In genomic region chr15:100116325-100116724, GRCm38 (mm10) we compare ENCODE assay signal across 17 mouse cellular contexts.
"Had no signal": no experiment of that assay in that cellular context is flagged by ENCODE, and none has a peak within 500 bp of the region (broad histone marks: within the 10 kb centered on the region; RNA-seq: fewer than 3 reads in every experiment).

No protein-coding gene starts in this region.

- H3K9me3 ChIP-seq: neural tube, embryonic 12.5 days; neural tube, embryonic 13.5 days; neural tube, embryonic 15.5 days; stomach, embryonic 15.5 days had no signal

- H3K4me3 ChIP-seq: neural tube, embryonic 12.5 days; neural tube, embryonic 13.5 days; neural tube, embryonic 15.5 days; stomach, embryonic 15.5 days had no signal

- H3K27me3 ChIP-seq: neural tube, embryonic 12.5 days; neural tube, embryonic 13.5 days; neural tube, embryonic 15.5 days; stomach, embryonic 15.5 days had no signal

- H3K27ac ChIP-seq: neural tube, embryonic 12.5 days; neural tube, embryonic 13.5 days; neural tube, embryonic 15.5 days; stomach, embryonic 15.5 days; stomach, postnatal 0 days had no signal

- H3K9ac ChIP-seq: neural tube, embryonic 12.5 days; neural tube, embryonic 13.5 days; neural tube, embryonic 15.5 days; stomach, embryonic 15.5 days had no signal

- H3K4me2 ChIP-seq: neural tube, embryonic 12.5 days; neural tube, embryonic 13.5 days; neural tube, embryonic 15.5 days; stomach, embryonic 15.5 days had no signal

- DNase-seq: retina, postnatal 1 day; right cerebral cortex, adult 18-20 months; right cerebral cortex, postnatal 14 days; right cerebral cortex, postnatal 25 days; right cerebral cortex, postnatal 4 days; spleen, adult 18-20 months; thymus, adult 18-20 months; thymus, adult 2 months; thymus, postnatal 14 days; thymus, postnatal 25 days; thymus, postnatal 36 days; thymus, postnatal 4 days had no signal
